ENCODE assay signal across 25 mouse cellular contexts in genomic region chr6:32482469-32482868, GRCm38 (mm10).
DNase-seq lines count a peak whose midpoint lies in the region; ATAC-seq and TF ChIP-seq lines count a peak whose summit lies in the region.
"Had no signal": no experiment of that assay in that cellular context is flagged by ENCODE, and none has a peak within 500 bp of the region (broad histone marks: within the 10 kb centered on the region; RNA-seq: fewer than 3 reads in every experiment).

No protein-coding gene starts in this region.

- TF ChIP-seq CTCF in intestine, postnatal 0 days (IDR thresholded peaks at IDR 0.05; ENCODE audit: low read depth) = no peak

- 50% methylated on average over 4 of the region's 4 CpGs for WGBS in forebrain, embryonic 10.5 days
- 54% methylated on average over 4 of the region's 4 CpGs for WGBS in forebrain, embryonic 13.5 days
- WGBS in intestine, embryonic 14.5 days = 44% methylated on average over 4 of the region's 4 CpGs
- 46% methylated on average over 4 of the region's 4 CpGs for WGBS in intestine, postnatal 0 days
- WGBS in embryonic facial prominence, embryonic 10.5 days = 22% methylated on average over 4 of the region's 4 CpGs
- 56% methylated on average over 4 of the region's 4 CpGs for WGBS in neural tube, embryonic 15.5 days

- H3K4me1 ChIP-seq in forebrain, embryonic 10.5 days = peaks cover 48% of the 10 kb centered on the region
- H3K4me1 ChIP-seq in forebrain, embryonic 13.5 days = peaks cover 21% of the 10 kb centered on the region
- H3K4me1 ChIP-seq in intestine, embryonic 14.5 days (replicated peaks; ENCODE audit: control insufficient read depth, insufficient read depth, low read length) = peaks cover 7% of the 10 kb centered on the region
- no peaks in the 10 kb centered on the region for H3K4me1 ChIP-seq in intestine, postnatal 0 days (replicated peaks; ENCODE audit: control insufficient read depth, insufficient read depth, low read length)
- peaks cover 57% of the 10 kb centered on the region for H3K4me1 ChIP-seq in embryonic facial prominence, embryonic 10.5 days
- peaks cover 13% of the 10 kb centered on the region for H3K4me1 ChIP-seq in neural tube, embryonic 15.5 days

- H3K4me3 ChIP-seq in forebrain, embryonic 10.5 days = no peak overlapping the region
- no peak overlapping the region for H3K4me3 ChIP-seq in forebrain, embryonic 13.5 days
- no peak overlapping the region for H3K4me3 ChIP-seq in intestine, embryonic 14.5 days (ENCODE audit: low read depth, low read length)
- no peak overlapping the region for H3K4me3 ChIP-seq in intestine, postnatal 0 days (ENCODE audit: low read depth, low read length)
- H3K4me3 ChIP-seq in embryonic facial prominence, embryonic 10.5 days = no peak overlapping the region
- H3K4me3 ChIP-seq in neural tube, embryonic 15.5 days (replicated peaks) = no peak overlapping the region
- H3K4me3 ChIP-seq: embryonic facial prominence, embryonic 13.5 days; gastrocnemius, adult 2 months; heart, embryonic 12.5 days; hindbrain, embryonic 13.5 days; intestine, embryonic 15.5 days had no signal

- no peaks in the 10 kb centered on the region for H3K9me3 ChIP-seq in forebrain, embryonic 10.5 days
- H3K9me3 ChIP-seq in forebrain, embryonic 13.5 days (replicated peaks) = no peaks in the 10 kb centered on the region
- H3K9me3 ChIP-seq in intestine, embryonic 14.5 days (ENCODE audit: control insufficient read depth, low read length) = no peaks in the 10 kb centered on the region
- no peaks in the 10 kb centered on the region for H3K9me3 ChIP-seq in intestine, postnatal 0 days (ENCODE audit: control insufficient read depth)
- no peaks in the 10 kb centered on the region for H3K9me3 ChIP-seq in embryonic facial prominence, embryonic 10.5 days
- H3K9me3 ChIP-seq in neural tube, embryonic 15.5 days (replicated peaks) = no peaks in the 10 kb centered on the region
- H3K9me3 ChIP-seq: embryonic facial prominence, embryonic 13.5 days; heart, embryonic 12.5 days; hindbrain, embryonic 13.5 days; intestine, embryonic 15.5 days had no signal

- no peaks in the 10 kb centered on the region for H3K36me3 ChIP-seq in forebrain, embryonic 10.5 days (replicated peaks)
- no peaks in the 10 kb centered on the region for H3K36me3 ChIP-seq in forebrain, embryonic 13.5 days (ENCODE audit: poor library complexity, severe bottlenecking)
- H3K36me3 ChIP-seq in intestine, embryonic 14.5 days (ENCODE audit: control insufficient read depth, insufficient read depth, low read length) = no peaks in the 10 kb centered on the region
- H3K36me3 ChIP-seq in intestine, postnatal 0 days (ENCODE audit: control insufficient read depth, insufficient read depth) = no peaks in the 10 kb centered on the region
- no peaks in the 10 kb centered on the region for H3K36me3 ChIP-seq in embryonic facial prominence, embryonic 10.5 days (replicated peaks)
- no peaks in the 10 kb centered on the region for H3K36me3 ChIP-seq in neural tube, embryonic 15.5 days
- H3K36me3 ChIP-seq: embryonic facial prominence, embryonic 13.5 days; heart, embryonic 12.5 days; hindbrain, embryonic 13.5 days; intestine, embryonic 15.5 days had no signal

- H3K9ac ChIP-seq in forebrain, embryonic 13.5 days = no peak overlapping the region
- no peak overlapping the region for H3K9ac ChIP-seq in intestine, embryonic 14.5 days (ENCODE audit: low read length)
- no peak overlapping the region for H3K9ac ChIP-seq in intestine, postnatal 0 days (ENCODE audit: low read depth, low read length)
- no peak overlapping the region for H3K9ac ChIP-seq in neural tube, embryonic 15.5 days (replicated peaks)
- H3K9ac ChIP-seq: embryonic facial prominence, embryonic 13.5 days; heart, embryonic 12.5 days; hindbrain, embryonic 13.5 days; intestine, embryonic 15.5 days had no signal

- DNase-seq in forebrain, embryonic 10.5 days (ENCODE audit: extremely low spot score, low spot score) = no peak
- no peak for DNase-seq in intestine, embryonic 14.5 days (ENCODE audit: low spot score)
- DNase-seq in embryo, embryonic 10 days (ENCODE audit: low spot score) = peak; percentile 32
- peak; percentile 51 for DNase-seq in embryonic facial prominence, embryonic 10.5 days (ENCODE audit: low spot score)
- DNase-seq in layer of hippocampus, adult 9-11 months = no peak
- DNase-seq: adrenal gland, adult 2 months; adrenal gland, postnatal 25 days; cerebellum, adult 18-20 months; cerebellum, postnatal 14 days; gastrocnemius, adult 2 months; gastrocnemius, postnatal 36 days; heart, adult 11 months; heart, postnatal 36 days; kidney, adult 8-10 months had no signal

- peak overlapping the region; percentile 48; the same call in 1 of the 2 replicates for H3K27ac ChIP-seq in forebrain, embryonic 10.5 days
- no peak overlapping the region; the same call in 1 of the 2 replicates for H3K27ac ChIP-seq in forebrain, embryonic 13.5 days
- H3K27ac ChIP-seq in intestine, embryonic 14.5 days (ENCODE audit: low read depth) = no peak overlapping the region
- H3K27ac ChIP-seq in intestine, postnatal 0 days (ENCODE audit: low read depth, low read length) = no peak overlapping the region
- peak overlapping the region; percentile 57 for H3K27ac ChIP-seq in embryonic facial prominence, embryonic 10.5 days (replicated peaks)
- no peak overlapping the region for H3K27ac ChIP-seq in neural tube, embryonic 15.5 days (replicated peaks)
- H3K27ac ChIP-seq: embryonic facial prominence, embryonic 13.5 days; gastrocnemius, adult 2 months; hindbrain, embryonic 13.5 days; hindbrain, postnatal 0 days; intestine, embryonic 15.5 days had no signal

- H3K27me3 ChIP-seq in forebrain, embryonic 10.5 days (ENCODE audit: poor library complexity, severe bottlenecking) = no peaks in the 10 kb centered on the region
- no peaks in the 10 kb centered on the region for H3K27me3 ChIP-seq in forebrain, embryonic 13.5 days
- H3K27me3 ChIP-seq in intestine, embryonic 14.5 days (replicated peaks; ENCODE audit: control insufficient read depth, insufficient read depth, low read length) = no peaks in the 10 kb centered on the region
- H3K27me3 ChIP-seq in intestine, postnatal 0 days (replicated peaks; ENCODE audit: control insufficient read depth, insufficient read depth, low read length) = no peaks in the 10 kb centered on the region
- H3K27me3 ChIP-seq in embryonic facial prominence, embryonic 10.5 days (replicated peaks; ENCODE audit: low read depth, poor library complexity, severe bottlenecking) = peaks cover 10% of the 10 kb centered on the region; the same call in 1 of the 2 replicates
- no peaks in the 10 kb centered on the region for H3K27me3 ChIP-seq in neural tube, embryonic 15.5 days (replicated peaks)
- H3K27me3 ChIP-seq: embryonic facial prominence, embryonic 13.5 days; heart, embryonic 12.5 days; hindbrain, embryonic 13.5 days; intestine, embryonic 15.5 days; Patski had no signal

- no peak for ATAC-seq in forebrain, embryonic 13.5 days
- ATAC-seq in intestine, embryonic 14.5 days (replicated peaks; ENCODE audit: low FRiP score, low TSS enrichment, low read depth) = 0 out of 2 replicates have a peak, but pooled peaks have one; percentile 58
- no peak for ATAC-seq in intestine, postnatal 0 days
- ATAC-seq in neural tube, embryonic 15.5 days (ENCODE audit: low FRiP score) = no peak
- ATAC-seq: activated CD4-positive, CD25-positive, alpha-beta regulatory T cell, adult 4 months; forebrain, embryonic 14.5 days; hindbrain, postnatal 0 days; intestine, embryonic 15.5 days; Patski had no signal

- no peak overlapping the region for H3K4me2 ChIP-seq in forebrain, embryonic 13.5 days
- no peak overlapping the region for H3K4me2 ChIP-seq in intestine, embryonic 14.5 days (ENCODE audit: low read length)
- no peak overlapping the region for H3K4me2 ChIP-seq in intestine, postnatal 0 days (replicated peaks; ENCODE audit: low read depth)
- no peak overlapping the region for H3K4me2 ChIP-seq in neural tube, embryonic 15.5 days
- H3K4me2 ChIP-seq: embryonic facial prominence, embryonic 13.5 days; heart, embryonic 12.5 days; hindbrain, embryonic 13.5 days; intestine, embryonic 15.5 days had no signal

Comparison
In these comparisons a context has a peak if more than half of its experiments do, and no peak if none do; other contexts are left out.
1. H3K27ac ChIP-seq: peak in forebrain, embryonic 10.5 days (single experiment) and embryonic facial prominence, embryonic 10.5 days (single experiment); none in forebrain, embryonic 13.5 days (single experiment), intestine, embryonic 14.5 days (single experiment), intestine, postnatal 0 days (single experiment) and neural tube, embryonic 15.5 days (single experiment).
2. DNase-seq: peak in embryo, embryonic 10 days (single experiment) and embryonic facial prominence, embryonic 10.5 days (single experiment); none in forebrain, embryonic 10.5 days (single experiment), intestine, embryonic 14.5 days (single experiment) and layer of hippocampus, adult 9-11 months (single experiment).